8 mouse cellular contexts compared by ENCODE assay signal in genomic region chr5:143464757-143465118, GRCm38 (mm10). TPM values are rescaled to one million over a fixed set of nuclear protein-coding genes. Genes with fewer than 3 reads are reported as not detected.
DNase-seq lines count a peak whose midpoint lies in the region; ATAC-seq and TF ChIP-seq lines count a peak whose summit lies in the region.

No protein-coding gene starts in this region.

- no peaks in the 10 kb centered on the region; the same call in 1 of the 2 replicates for H3K36me3 ChIP-seq in embryonic facial prominence, embryonic 14.5 days (ENCODE audit: control insufficient read depth, insufficient read depth, low read length)
- H3K36me3 ChIP-seq in limb, embryonic 12.5 days = peaks cover 26% of the 10 kb centered on the region
- peaks cover 29% of the 10 kb centered on the region for H3K36me3 ChIP-seq in neural tube, embryonic 13.5 days

- DNase-seq in lung, adult 2 months = no peak
- no peak for DNase-seq in lung, postnatal 4 days
- no peak for DNase-seq in embryonic facial prominence, embryonic 14.5 days (ENCODE audit: low spot score)
- no peak for DNase-seq in gastrocnemius, adult 18-20 months (ENCODE audit: low spot score)
- DNase-seq in embryo, embryonic 10 days (ENCODE audit: low spot score) = no peak
- DNase-seq in left cerebral cortex, adult 8-10 months (ENCODE audit: low spot score in 2 of 2) = no peak

- TF ChIP-seq CTCF in lung, adult 2 months (IDR thresholded peaks at IDR 0.05; ENCODE audit: insufficient read depth, low read length) = no peak

- H3K27me3 ChIP-seq in embryonic facial prominence, embryonic 14.5 days (replicated peaks; ENCODE audit: control insufficient read depth, insufficient read depth, low read length) = no peaks in the 10 kb centered on the region; the same call in 1 of the 2 replicates
- H3K27me3 ChIP-seq in limb, embryonic 12.5 days = peaks cover 4% of the 10 kb centered on the region; the same call in 1 of the 2 replicates
- H3K27me3 ChIP-seq in neural tube, embryonic 13.5 days = no peaks in the 10 kb centered on the region

- peak; percentile 58 for ATAC-seq in embryonic facial prominence, embryonic 14.5 days (ENCODE audit: low read depth)
- peak; percentile 76 for ATAC-seq in limb, embryonic 12.5 days (ENCODE audit: insufficient number of reproducible peaks, insufficient read depth, low FRiP score, low TSS enrichment, low read depth)
- peak; percentile 77; the same call in 1 of the 2 replicates for ATAC-seq in neural tube, embryonic 13.5 days (ENCODE audit: low read depth)

- 1% methylated on average over 20 of the region's 20 CpGs for WGBS in lung, adult 2 months
- WGBS in embryonic facial prominence, embryonic 14.5 days = 1% methylated on average over 20 of the region's 20 CpGs
- WGBS in limb, embryonic 12.5 days = under 1% methylated on average over 20 of the region's 20 CpGs
- under 1% methylated on average over 20 of the region's 20 CpGs for WGBS in neural tube, embryonic 13.5 days

- H3K9me3 ChIP-seq in embryonic facial prominence, embryonic 14.5 days (ENCODE audit: control insufficient read depth, low read length) = no peaks in the 10 kb centered on the region
- H3K9me3 ChIP-seq in limb, embryonic 12.5 days = no peaks in the 10 kb centered on the region
- H3K9me3 ChIP-seq in neural tube, embryonic 13.5 days = no peaks in the 10 kb centered on the region

- H3K9ac ChIP-seq in embryonic facial prominence, embryonic 14.5 days (ENCODE audit: low read depth, low read length) = peak overlapping the region; percentile 71
- H3K9ac ChIP-seq in limb, embryonic 12.5 days (replicated peaks) = peak overlapping the region; percentile 72
- peak overlapping the region; percentile 81 for H3K9ac ChIP-seq in neural tube, embryonic 13.5 days

- peak overlapping the region; percentile 95 for H3K4me2 ChIP-seq in embryonic facial prominence, embryonic 14.5 days (ENCODE audit: low read depth, low read length)
- peak overlapping the region; percentile 86 for H3K4me2 ChIP-seq in limb, embryonic 12.5 days
- H3K4me2 ChIP-seq in neural tube, embryonic 13.5 days = peak overlapping the region; percentile 67

- no peaks in the 10 kb centered on the region for H3K4me1 ChIP-seq in lung, adult 2 months (ENCODE audit: control insufficient read depth, insufficient read depth, low read length)
- H3K4me1 ChIP-seq in embryonic facial prominence, embryonic 14.5 days (ENCODE audit: control insufficient read depth, insufficient read depth, low read length) = peaks cover 12% of the 10 kb centered on the region
- peaks cover 12% of the 10 kb centered on the region; the same call in 1 of the 2 replicates for H3K4me1 ChIP-seq in limb, embryonic 12.5 days (replicated peaks)
- H3K4me1 ChIP-seq in neural tube, embryonic 13.5 days (replicated peaks) = peaks cover 18% of the 10 kb centered on the region

- no peak overlapping the region for H3K27ac ChIP-seq in embryonic facial prominence, embryonic 14.5 days (replicated peaks; ENCODE audit: low read depth, low read length)
- 0 out of 2 replicates have a peak overlapping the region, but pooled peaks have one; percentile 35 for H3K27ac ChIP-seq in limb, embryonic 12.5 days
- H3K27ac ChIP-seq in neural tube, embryonic 13.5 days (replicated peaks) = peak overlapping the region; percentile 78

- TF ChIP-seq POLR2A in lung, adult 2 months (IDR thresholded peaks at IDR 0.05; ENCODE audit: borderline replicate concordance, extremely low read depth, low read depth, low read length) = no peak

- peak overlapping the region; percentile 78 for H3K4me3 ChIP-seq in lung, adult 2 months (replicated peaks; ENCODE audit: extremely low read depth, low read depth, low read length)
- H3K4me3 ChIP-seq in embryonic facial prominence, embryonic 14.5 days (ENCODE audit: low read depth, low read length) = peak overlapping the region; percentile 79
- H3K4me3 ChIP-seq in limb, embryonic 12.5 days (replicated peaks) = peak overlapping the region; percentile 73
- H3K4me3 ChIP-seq in neural tube, embryonic 13.5 days = peak overlapping the region; percentile 75

RNA-seq across cellular contexts. Expression of gene Daglb, which starts 0.4 kb away (rescaled TPM):
- 16.5 and 18.1 TPM in 2 replicates for polyA plus RNA-seq in lung, adult 2 months (2012; rRNA removed)
- 7.6 and 8.5 TPM in 2 replicates for polyA plus RNA-seq in embryonic facial prominence, embryonic 14.5 days (2014; fragmentation: Nextera tagmentation; extraction: Ambion mirVana)
- polyA plus RNA-seq in limb, embryonic 12.5 days (2016; fragmentation: Nextera tagmentation; extraction: Ambion mirVana) = 10.5 and 11.1 TPM in 2 replicates
- polyA plus RNA-seq in neural tube, embryonic 13.5 days (2015; fragmentation: Nextera tagmentation; extraction: Ambion mirVana) = 16.9 and 17.0 TPM in 2 replicates
- total RNA-seq in gastrocnemius, adult 18-20 months (2021) = 1 to 10 TPM; 9.3 to 9.5 TPM
- 10 to 100 TPM; 33.6 to 41.6 (median 36.8) TPM for total RNA-seq in left cerebral cortex, adult 8-10 months (2022)
